Mouse (Mus musculus): ENCODE measurements around the gene Slc5a8.

The Slc5a8 gene

DNA sequence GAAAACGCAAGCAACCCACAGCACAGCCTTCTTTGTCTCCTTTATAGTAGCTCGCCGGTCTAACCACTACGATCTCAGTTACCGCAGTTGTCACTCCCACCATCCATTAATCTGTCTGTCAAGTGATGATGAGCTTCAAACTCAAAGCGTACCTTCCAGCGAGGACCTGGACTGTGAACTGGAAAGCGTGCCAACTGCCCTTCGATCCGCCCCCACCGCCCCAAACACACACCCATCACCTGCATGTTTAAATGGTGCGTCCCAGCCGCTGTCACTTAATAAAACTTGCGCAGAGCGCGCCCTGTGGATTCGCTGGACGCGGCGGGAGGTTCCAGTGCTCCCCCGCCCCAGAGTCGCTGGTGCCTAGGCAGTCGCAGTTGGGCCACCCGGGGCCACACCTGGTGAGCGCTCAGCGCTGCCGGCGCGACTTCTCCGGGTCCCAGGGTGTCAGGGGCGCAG lies at the start of gene Slc5a8:
TSS of gene Slc5a8 (plus strand) at position 361 of the 459 bp plus-strand sequence.
- DNase-seq (ENCODE audit: low read depth, low spot score), result no peak

DNA sequence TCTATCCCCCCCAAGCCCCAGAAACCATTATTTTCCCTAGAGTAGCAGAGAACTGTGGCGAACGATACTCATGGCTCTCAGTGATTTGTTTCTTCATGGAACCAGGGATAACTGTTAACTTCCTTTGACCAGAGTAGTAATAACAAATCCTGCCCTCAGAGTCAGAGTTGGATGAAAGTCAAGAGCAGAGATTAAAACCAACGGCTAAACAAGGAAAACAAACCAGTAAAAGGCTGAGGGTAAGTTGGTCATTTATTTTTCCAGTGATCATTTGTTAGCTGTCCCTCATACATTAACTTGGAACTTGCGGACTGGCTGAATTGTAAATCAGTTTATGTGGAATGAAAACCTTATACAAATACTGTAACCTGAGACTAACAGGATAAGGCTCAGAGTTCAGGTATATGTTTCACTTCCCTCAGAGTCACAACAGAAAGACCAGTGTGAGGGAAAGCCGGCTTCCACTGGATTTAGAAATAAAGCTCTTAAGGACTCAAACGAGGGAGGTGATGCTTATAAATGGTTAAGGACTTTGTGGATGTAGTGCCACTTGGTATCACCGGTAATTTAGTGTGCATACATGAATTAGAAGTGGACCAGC lies 36.8 kb upstream of the Slc5a8 start:
- no peak for DNase-seq (ENCODE audit: low read depth, low spot score)

DNA sequence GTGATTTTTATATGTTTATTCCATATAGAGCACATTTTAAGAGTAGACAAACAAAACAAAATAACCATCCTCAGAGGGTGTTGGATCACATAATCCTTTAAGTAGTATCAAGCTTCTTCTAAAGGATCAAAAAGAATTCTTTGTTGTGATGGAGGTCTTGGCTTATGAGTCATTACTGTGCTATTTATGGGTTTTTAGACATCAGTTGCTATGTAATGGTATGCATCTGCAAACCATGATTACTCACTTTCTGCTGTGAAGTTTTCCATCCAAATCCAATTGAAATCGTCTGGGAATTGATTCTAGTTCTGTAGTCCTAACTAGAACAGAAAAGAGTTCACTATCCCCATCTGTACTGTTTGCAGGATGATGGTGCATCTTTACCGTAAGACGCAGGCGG lies 35.8 kb upstream of the Slc5a8 start:
- DNase-seq (ENCODE audit: low read depth, low spot score), result no peak

DNA sequence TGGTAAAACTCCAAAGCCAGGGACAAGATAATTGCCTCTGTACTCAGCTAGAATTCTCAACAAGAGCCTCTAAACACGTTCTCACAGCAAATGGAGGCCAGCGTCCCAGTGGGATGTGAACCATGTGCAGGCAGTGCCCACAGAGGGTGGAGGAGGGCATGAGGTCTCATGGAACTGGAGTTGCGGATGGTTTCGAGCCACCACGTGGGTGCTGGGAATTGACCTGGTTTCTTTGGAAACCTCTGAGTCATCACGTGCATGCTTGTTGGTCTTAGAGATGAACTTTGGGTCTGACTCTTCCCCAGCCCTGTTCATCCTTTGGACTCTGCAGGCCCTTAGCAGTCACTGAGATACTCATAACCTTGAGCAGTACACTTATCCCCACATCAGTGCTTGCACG lies 32.5 kb upstream of the Slc5a8 start:
- no peak for DNase-seq (ENCODE audit: low read depth, low spot score)

DNA sequence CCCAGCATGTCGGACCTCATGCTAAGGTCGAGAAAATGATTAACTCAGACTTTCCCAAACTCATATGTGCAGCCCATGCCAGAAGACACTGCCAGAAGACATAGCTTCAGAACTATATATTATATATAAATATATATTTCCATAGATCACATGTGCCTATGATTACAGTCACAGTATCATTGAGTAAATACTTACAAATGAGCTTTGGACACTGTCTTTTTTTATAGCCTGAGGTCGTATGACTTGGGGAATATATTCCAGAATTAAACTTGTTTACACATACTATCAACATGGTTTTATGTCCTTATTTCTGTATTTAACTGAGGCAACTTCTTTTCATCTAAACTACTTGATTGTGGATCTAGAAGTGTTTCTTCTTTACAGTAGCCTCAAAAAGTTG lies 24.9 kb upstream of the Slc5a8 start:
- no peak for DNase-seq (ENCODE audit: low read depth, low spot score)

DNA sequence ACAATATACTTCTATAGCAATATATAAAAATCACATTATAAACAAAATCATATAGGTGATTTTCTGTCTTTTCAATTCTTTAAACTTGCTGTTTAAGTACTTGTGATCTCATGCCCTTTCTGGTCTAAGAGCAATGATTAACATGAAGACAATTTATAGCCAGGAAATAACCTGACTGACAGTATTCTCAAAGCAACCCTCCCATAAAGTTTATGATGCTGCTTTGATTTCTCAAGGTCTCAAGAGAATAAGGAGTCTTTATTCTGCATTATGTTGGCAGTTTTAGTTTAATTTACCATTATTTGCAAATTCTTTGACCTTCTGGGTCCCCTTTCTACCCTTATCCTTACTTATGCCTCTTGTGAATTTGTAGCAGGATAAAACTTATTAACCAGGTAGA lies 24.4 kb upstream of the Slc5a8 start:
- no peak for DNase-seq (ENCODE audit: low read depth, low spot score)

DNA sequence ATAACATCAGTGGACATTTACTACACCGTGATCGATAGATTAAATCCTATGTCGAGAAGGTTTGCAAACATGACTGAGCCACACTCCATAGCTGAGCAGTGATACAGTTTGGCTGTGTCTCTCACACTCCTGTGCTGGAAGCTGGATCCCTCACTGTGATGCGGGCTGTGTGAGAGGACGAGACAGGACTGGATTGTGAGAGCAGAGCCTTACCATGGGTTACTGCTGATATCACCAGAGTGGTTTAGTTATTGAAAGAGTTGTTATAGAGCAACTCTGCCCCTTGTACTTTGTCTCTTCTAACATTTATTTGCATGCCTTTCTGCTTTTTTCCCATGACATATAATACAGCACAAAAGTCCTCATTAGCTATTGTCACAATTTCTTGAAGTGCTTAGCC lies 23.5 kb upstream of the Slc5a8 start:
- no peak for DNase-seq (ENCODE audit: low read depth, low spot score)

DNA sequence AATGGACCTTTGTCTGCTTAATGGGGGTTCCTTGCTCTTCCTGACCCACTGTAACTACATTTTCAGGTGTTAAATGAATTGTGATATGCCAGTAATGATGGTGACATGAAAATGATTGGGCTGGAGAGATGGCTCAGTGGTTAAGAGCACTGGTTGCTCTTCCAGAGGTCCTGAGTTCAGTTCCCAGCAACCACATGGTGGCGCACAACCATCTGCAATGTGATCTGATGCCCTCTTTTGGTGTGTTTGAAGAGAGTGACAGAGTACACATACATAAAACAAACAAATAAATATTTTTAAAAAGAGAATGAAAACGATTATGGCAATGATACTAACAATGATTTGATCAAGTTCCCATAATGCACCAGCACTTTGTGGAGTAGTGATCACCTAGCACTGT lies 19.8 kb upstream of the Slc5a8 start:
- no peak for DNase-seq (ENCODE audit: low read depth, low spot score)

DNA sequence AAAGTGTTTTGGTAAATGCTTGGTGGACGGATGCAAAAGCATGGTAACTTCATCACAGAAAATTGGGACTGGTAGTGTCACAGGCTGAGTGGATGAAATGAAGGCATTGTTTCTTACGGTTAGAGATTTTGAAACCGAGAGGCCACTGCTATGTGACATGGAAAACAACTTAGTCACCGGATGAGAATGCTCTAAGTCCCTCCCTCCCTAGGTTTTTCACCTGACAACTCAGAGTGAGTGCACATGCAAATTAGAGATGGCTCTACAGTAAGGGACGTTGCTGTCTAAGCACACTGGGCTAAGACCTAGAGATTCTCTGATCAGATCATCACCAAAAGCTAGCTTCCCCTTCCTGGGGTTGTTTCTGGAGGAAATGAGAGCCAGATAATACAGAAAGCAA lies 10.9 kb upstream of the Slc5a8 start:
- DNase-seq (ENCODE audit: low read depth, low spot score), result no peak

DNA sequence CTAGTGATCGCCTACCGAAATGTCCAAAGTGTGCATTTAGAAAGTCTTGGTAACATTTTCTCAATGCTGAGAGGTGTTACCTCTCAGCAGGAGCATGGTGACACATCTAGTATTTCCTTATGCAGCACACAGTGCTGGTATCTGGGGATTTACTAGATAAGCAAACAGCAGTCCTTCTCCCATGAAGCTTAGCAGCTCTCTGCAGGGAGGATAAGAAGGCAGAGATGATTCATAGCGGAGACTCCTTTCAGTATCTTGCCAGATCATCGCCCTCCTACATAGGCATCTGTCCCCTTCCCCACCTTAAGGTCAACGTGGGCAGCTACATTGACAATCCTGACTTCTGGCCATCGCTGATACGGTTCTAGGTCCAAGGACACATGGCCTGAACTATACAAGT lies 8.4 kb upstream of the Slc5a8 start:
- no peak for DNase-seq (ENCODE audit: low read depth, low spot score)

DNA sequence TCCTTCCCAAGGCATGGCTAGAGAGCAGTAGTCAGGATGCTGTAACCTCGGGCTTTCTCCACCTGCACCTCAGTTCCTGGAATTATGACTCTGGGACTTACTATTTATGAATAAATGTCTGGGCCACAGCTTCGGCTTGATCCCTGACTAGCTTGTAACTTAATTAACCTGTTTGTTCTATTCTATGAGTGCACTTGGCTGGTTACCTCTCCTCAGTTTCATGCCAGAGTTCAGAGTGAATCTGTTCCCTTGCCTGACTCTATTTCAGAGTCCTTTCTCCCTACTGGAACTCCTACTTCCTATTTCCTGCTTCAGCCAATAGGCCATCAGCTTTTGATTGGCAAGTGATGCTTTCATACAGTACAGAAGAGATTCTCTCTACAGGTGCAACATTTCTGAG lies 2.1 kb upstream of the Slc5a8 start:
- no peak for DNase-seq (ENCODE audit: low read depth, low spot score)

DNA sequence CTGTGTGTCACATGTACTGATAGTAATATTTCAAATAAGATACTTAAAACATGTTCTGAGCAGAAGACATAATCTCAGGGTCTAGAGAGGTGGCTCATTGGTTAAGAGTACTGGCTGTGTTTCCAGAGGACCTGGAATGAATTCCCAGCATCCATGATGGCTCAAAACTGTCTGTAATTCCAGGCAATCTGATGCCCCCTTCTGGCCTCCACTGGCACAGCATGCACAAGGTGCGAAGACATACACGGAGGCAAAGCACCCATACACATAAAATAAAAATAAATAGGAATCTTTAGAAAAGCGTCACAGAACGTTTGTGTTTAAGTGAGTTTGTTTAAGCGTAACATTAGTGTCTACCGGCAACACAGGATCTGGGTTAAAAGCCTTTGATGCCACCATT lies 956 bp upstream of the Slc5a8 start:
- no peak for DNase-seq (ENCODE audit: low read depth, low spot score)

DNA sequence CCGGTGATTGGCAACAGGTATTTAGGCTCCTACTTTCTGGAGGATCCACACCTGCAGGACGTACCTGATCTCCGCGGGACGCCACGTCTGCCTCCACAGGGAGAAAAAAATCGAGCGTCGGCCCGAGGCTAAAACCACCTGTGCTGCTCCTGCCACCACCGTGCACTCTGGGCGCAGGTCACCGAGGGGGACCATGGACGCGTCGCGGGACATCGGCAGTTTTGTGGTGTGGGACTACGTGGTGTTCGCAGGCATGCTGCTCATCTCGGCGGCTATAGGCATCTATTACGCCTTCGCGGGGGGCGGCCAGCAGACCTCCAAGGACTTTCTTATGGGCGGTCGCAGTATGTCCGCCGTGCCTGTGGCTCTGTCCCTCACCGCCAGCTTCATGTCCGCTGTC lies 322 bp downstream of the Slc5a8 start:
- no peak for DNase-seq (ENCODE audit: low read depth, low spot score)

DNA sequence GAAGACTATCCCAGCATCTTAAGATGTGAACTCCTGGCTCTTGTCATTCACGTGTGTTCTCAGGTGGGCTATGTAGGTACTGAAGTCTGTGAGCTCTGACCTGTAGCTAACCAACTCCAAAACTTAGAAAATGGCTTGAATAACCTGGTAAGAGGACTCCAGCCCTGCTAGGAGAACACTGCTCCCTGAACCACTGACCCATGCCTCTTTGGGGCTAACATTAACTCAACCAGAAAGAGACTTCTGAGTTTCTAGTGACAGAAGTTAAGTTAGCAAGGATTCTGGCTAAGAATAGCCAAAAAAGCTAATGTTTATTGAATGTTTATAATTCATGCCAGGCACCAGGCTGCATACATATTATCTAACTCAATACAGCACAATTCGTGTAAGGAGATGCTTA lies 2.6 kb downstream of the Slc5a8 start:
- DNase-seq (ENCODE audit: low read depth, low spot score), result no peak

DNA sequence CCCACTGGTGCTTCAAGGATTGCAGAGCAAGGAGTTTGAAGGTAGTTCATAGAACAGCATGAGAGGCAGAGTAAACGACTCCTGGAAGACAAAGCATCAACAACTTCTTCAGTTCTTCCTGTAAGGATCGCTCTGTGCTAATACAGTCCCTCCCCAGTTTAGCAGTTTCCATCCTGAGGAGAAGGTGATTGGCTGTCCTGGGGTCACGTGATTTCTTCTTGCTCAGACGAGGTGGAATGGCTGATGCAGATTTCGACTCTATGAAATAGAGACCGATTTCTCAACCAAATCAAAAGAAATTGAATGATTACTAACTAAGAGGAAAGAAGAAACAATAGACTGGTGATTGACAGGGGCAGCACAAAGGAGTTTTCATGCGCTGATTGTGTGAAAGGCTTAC lies 5.6 kb downstream of the Slc5a8 start:
- no peak for DNase-seq (ENCODE audit: low read depth, low spot score)

DNA sequence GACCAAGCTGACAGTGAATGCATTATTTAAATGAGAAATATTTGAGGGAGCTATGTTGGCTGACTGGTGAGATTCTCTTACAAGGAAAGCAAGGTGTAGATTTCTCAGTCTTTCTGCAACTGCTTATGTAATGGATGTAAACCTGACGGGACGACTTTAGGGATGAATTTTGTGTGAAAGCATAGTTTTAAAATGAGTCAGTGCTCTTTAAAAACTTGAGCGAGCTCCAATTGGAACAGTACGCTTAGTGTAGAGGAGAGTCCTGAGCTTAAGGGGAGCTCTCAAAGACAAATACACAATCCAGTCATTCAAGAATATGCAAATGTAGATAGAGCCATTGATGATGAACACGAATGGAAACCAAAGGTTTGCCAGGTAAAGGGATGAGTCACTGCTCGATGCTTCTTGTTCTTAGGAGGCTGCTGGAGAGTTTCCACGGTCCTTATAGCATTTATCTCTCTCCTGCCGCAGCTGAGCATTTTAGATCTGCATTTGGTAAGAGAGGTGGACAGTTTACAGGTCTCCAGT lies 6.8 kb downstream of the Slc5a8 start:
- no peak for DNase-seq (ENCODE audit: low read depth, low spot score)

DNA sequence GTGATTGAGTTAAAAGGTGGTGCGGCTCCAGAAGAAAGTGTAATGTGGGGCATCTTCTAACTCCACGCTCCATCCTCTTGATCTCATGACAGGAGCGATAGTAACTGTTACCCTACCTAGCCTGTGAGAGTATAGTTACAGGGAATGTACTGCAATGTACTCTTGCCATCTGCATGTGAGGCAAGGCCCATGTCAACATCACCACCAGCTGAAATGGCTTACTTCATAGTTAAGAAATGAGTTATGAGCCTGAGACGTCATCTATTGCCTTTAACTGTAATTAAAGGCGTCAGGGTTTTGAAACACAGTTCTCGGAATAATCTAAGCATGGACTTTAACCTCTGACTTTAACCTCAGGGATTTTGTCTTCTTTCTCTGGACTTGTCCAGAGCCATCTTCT lies 11.2 kb downstream of the Slc5a8 start:
- no peak for DNase-seq (ENCODE audit: low read depth, low spot score)

DNA sequence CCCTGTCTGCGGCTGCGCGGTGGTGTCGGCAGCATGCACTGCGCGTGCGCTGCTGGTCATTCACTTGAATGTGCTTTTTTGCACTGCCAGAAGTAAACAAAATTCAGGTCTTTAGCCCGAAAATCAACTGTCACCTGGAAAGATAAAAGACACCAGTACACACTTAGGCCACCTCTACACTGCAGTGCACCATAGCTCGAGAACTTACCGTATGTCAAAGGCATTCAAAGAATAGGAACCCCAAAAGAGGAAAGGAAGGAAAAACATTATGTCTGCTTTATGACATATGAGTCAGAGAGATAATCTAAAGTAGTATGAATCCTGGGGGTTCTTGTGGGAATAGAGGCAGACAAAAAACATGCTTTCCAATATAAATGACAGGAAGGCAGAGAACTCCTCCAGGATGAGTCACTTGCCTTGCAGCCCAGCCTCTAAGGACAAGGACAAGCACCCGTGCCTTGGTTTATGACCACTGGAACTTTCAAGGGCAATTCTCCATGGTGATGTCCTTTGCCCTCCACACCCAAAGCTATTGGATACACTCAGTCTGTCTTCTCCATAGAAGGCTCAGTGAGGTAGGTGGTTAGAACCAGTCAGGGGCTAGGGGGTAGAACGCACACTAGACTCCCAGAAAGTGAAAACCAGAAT lies 64.0 kb downstream of the Slc5a8 start:
- no peak for DNase-seq (ENCODE audit: low read depth, low spot score)

DNA sequence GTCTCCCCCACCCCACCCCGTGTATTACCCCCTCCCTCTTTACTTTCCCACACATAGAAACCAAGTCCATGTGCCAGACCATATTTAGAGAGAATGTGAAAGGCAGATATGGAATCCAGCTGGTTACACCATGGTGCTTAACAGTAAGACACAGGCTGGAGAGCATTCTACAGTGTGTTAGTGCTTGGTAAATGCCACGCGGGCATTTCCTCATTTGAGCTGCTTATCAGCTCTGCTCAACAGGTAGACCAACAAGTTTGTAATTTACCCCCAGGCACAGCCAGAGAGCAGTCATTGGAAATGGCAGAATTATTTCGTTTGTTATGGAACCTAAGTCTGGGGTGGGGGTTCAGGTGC lies 64.5 kb downstream of the Slc5a8 start:
- no peak for DNase-seq (ENCODE audit: low read depth, low spot score)

DNA sequence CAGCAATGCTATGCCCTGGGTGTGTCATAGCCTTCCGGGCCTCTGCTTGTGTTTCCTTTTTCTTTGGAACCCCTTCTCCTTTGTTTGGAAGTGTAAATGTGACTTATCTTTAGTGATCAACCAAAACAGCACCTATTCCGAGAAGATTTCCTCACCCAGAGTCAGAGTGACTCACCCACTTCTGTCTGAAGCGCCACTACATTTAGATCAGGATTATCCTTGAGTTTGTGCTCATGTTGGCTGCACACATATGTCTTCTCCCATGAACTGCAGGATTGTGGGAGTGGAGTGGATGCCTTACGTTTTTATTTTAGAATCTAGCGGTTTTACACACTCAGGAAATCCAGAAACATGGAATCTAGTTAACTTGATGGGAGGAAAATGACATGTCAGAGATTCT lies 75.0 kb downstream of the Slc5a8 start:
- no peak for DNase-seq (ENCODE audit: low read depth, low spot score)

DNA sequence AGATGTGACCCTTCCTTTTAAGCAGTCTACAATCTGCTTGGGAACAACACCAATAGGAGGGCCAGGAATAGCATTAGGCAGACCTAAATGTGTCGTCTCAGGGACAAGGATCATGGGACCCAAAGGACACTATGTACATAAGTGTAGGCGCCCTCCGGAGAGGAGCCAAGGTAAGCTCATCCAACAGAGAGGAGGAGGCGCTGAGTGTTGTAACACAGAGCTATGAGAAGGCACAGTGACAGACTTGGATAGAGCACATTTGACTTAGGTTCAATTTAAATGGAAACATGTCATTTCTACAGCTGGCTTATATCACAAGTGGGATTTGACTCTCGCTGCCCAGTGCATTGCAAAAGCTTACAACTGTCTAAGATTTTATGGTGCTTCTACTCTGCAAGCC lies 82.8 kb downstream of the Slc5a8 start:
- no peak for DNase-seq (ENCODE audit: low read depth, low spot score)

DNA sequence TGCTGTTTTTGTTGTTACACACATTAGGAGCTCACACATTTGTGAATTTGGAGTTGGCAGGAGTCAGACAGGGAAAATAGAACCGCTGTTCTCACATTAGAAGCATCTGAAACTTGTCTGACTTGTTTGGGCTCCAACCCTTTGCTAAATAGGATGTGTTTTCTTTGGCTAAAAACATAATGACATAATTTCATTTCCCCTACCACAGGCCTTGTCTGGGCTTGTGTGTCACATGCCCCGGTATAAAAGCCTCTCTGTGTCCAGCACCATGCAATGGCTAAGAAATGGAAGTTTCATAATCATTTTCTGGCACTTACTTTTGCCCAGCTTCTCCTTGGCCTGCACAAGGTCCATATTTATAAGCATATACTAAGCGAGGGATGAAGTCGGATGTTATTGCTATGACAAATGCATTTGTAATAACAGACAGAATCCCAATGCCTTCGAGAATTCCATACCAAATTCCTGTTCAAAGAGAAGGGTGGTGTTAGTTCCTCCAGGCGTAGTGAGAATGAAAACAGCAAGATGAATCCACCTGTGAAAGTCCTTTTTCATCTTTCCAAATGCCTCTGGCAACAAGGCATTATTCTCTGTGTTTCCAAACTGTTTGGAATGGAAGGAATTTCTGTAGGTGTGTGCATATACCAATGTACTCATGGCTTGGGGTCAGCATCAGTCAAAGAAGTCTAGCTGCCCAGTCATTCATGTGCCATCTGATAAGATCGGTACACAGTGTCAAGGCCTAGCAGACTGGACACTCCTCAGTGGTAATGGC lies 85.3 kb downstream of the Slc5a8 start:
- DNase-seq (ENCODE audit: low read depth, low spot score), result peak; percentile 3

DNA sequence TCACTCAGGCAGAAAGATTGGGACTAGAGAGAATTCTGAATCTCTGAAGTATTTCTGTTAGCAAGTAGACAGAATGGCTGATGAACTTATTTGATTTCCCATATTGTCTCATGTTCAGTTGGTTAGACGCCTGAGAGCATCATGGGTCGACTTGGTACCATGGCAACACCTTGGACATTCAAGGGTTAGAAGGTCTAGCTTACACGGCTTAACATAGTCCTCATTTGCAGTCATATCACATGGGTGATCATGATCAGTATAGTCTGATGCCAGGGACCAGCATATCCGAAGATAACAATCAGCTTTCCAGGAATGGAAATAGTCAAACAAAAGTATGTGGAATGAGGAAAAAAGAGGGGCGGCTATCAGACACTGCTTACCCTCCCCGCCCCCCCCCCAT lies 93.1 kb downstream of the Slc5a8 start:
- no peak for DNase-seq (ENCODE audit: low read depth, low spot score)
